Mouse (Mus musculus) urinary bladder, postnatal 14 days (tissue): ENCODE data around the gene Fgf11.

Experiments
- DNase-seq: peaks from one replicate; pipeline ENCODE4 v3.0.0; 2021; ENCODE audit warnings: low spot score

Gene Fgf11

DNA sequence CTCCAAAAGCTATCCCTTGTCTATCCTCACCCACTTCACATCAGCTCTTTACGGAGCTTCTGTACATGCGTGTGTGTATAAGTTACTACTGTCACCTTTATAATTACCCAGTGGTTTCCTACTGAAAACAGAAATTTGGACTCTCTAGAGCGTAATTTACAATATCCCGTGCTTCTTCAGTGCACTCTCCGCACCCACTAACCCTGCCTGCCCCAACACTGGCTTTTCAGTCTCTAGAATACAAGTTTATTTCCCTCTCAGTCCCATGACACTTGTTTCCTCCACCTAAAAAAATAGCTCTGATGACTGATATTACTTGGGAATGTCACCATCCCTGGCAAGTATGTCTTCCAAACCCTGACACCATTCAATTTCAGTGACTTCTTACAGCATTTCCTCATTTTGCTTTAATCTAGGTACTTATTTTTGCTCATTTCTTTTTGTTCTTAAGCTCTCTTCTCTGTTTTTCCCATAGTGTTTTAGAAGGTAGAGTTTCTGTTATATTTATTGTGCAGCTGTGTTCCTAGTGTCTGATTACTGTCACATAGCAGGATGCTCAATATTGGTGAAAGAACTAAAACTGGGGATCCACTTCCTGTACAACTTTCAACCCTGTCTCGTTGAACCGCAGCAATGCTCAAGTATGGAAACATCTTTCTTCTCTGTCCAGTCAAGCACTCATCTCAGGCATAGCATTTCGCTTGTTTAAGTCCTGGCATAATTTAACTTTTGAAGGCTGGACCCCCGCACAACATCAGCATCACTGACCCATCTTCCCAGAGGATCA, 44.2 kb downstream of the Fgf11 start:
- DNase-seq, result no peak

DNA sequence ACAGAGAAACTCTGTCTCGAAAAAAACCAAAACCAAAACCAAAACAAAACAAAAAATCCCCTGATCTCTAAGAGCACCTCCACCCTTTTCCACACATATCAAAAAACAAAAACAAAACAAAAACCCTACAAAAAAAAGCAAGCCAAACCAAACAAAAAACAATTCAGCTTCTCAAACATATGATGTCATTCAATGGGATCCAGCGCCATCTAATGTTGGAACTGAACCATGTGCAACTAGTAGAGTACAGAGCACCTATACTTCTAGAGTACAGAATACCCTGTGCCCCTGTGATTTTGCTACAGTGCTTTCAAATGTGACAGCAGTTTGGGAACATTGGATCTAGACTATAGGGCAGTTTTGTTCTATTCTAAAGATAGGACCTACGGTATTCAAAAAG, 47.0 kb downstream of the Fgf11 start:
- peak; percentile 39 for DNase-seq

DNA sequence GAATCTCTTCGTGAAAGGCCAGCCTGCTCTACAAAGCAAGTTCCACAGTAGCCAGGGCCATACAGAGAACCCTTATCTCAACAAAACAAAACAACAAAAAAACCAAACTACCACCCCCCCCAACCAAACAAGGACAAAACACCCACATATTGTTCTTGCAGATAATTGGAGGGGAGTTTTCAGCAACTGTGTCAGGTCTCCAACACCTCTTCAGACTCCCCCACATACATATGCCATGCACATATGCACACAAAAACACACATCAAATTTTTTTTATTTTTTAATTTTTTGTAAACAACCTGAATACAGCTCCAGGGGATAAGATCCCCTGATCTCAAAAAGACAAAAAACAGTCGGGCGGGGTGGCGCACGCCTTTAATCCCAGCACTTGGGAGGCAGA, 47.4 kb downstream of the Fgf11 start:
- DNase-seq, result no peak

DNA sequence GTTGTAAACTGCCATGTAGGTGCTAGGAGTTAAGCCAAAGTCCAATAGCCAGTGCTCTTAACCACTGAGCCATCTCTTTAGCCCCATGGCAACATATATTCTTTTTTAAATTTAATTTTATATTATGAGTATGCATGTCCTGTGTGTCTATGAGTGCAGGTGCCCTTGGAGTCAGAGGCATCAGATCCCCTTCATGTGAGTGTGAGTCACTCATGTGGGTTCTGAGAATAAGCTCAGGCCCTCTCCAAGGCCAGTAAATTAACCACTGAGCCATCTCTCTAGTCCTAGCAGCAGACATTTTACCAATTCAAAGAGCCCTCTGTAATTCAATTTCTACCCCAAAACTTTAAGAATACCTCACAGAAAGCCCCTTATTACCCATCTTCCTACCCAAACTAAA, 49.0 kb downstream of the Fgf11 start:
- no peak for DNase-seq

DNA sequence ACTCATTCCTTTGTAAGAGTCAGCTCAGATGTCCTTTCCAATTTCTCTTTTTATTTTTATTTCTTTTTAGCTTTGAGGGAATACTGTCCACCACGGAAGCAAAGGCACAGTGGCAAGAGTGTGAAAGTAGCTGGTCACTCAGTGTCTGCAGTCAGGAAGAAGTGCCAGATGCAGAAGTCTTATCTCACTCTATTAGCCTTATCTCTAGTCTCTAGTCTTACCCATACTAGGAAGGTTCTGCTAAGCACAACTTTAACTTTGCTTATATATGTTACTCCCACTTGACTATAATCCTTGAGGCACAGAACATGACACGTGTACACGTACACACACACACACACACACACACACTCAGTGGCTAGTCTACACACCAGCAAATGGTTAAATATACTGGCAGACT, 50.0 kb downstream of the Fgf11 start:
- no peak for DNase-seq
